Mouse (Mus musculus): ENCODE data around the gene Nfia.

Nfia gene

GRCm38 (mm10) chr4:97950341-97951071 is 178.0 kb downstream of the Nfia start:
- no peak for DNase-seq (ENCODE audit: low read depth)

GRCm38 (mm10) chr4:97953886-97954285 is 181.4 kb downstream of the Nfia start:
- DNase-seq (ENCODE audit: low read depth): no peak

GRCm38 (mm10) chr4:97958121-97958520 is 185.6 kb downstream of the Nfia start:
- DNase-seq (ENCODE audit: low read depth): no peak

GRCm38 (mm10) chr4:97962856-97963255 is 190.3 kb downstream of the Nfia start:
- DNase-seq (ENCODE audit: low read depth): no peak

GRCm38 (mm10) chr4:97963951-97964350 is 191.4 kb downstream of the Nfia start:
- no peak for DNase-seq (ENCODE audit: low read depth)

GRCm38 (mm10) chr4:97968786-97969348 is 196.3 kb downstream of the Nfia start:
- DNase-seq (ENCODE audit: low read depth): no peak

GRCm38 (mm10) chr4:97973064-97973463 is 200.5 kb downstream of the Nfia start:
- no peak for DNase-seq (ENCODE audit: low read depth)

GRCm38 (mm10) chr4:97974037-97974436 is 201.5 kb downstream of the Nfia start:
- DNase-seq (ENCODE audit: low read depth): no peak

GRCm38 (mm10) chr4:97976891-97977290 is 204.4 kb downstream of the Nfia start:
- DNase-seq (ENCODE audit: low read depth): no peak

GRCm38 (mm10) chr4:97984361-97984760 is 211.8 kb downstream of the Nfia start:
- DNase-seq (ENCODE audit: low read depth): no peak

- no peak for DNase-seq (ENCODE audit: low read depth)
Measured at GRCm38 (mm10) chr4:97986056-97986734, 213.7 kb downstream of the Nfia start.

GRCm38 (mm10) chr4:97986735-97987075 is 214.2 kb downstream of the Nfia start:
- DNase-seq (ENCODE audit: low read depth): no peak

GRCm38 (mm10) chr4:97988703-97989102 is 216.2 kb downstream of the Nfia start:
- no peak for DNase-seq (ENCODE audit: low read depth)

- DNase-seq (ENCODE audit: low read depth): no peak
Measured at GRCm38 (mm10) chr4:97990431-97990830, 217.9 kb downstream of the Nfia start.

GRCm38 (mm10) chr4:97991395-97991794 is 218.9 kb downstream of the Nfia start:
- no peak for DNase-seq (ENCODE audit: low read depth)

GRCm38 (mm10) chr4:97991880-97992279 is 219.3 kb downstream of the Nfia start:
- no peak for DNase-seq (ENCODE audit: low read depth)

GRCm38 (mm10) chr4:97995911-97996712 is 223.6 kb downstream of the Nfia start:
- DNase-seq (ENCODE audit: low read depth): no peak

GRCm38 (mm10) chr4:97997151-97997817 is 224.8 kb downstream of the Nfia start:
- DNase-seq (ENCODE audit: low read depth): no peak

GRCm38 (mm10) chr4:98002206-98002605 is 229.7 kb downstream of the Nfia start:
- DNase-seq (ENCODE audit: low read depth): no peak

GRCm38 (mm10) chr4:98003323-98004107 is 231.0 kb downstream of the Nfia start:
- no peak for DNase-seq (ENCODE audit: low read depth)

- no peak for DNase-seq (ENCODE audit: low read depth)
Measured at GRCm38 (mm10) chr4:98004108-98004625, 231.6 kb downstream of the Nfia start.
